Mouse (Mus musculus) megakaryocyte-erythroid progenitor cell, adult 5-6 weeks (primary cell): ENCODE results near the gene Sfswap. TPM values are rescaled to one million over a fixed set of nuclear protein-coding genes. Genes with fewer than 3 reads are reported as not detected.

Experiments
- ATAC-seq: replicated peaks from 2 replicates; pipeline ENCODE4 v1.8.0; 2016; ENCODE audit warnings: mild to moderate bottlenecking, inconsistent platforms; ENCODE audit not compliant: severe bottlenecking, poor library complexity, low FRiP score, low TSS enrichment
- total RNA-seq, 2 experiments: library from RNA; stranded (forward) in 1 of 2; stranded (reverse) in 1 of 2; fragments of 200-1000, 215-1000 nt in 1 of 2; fragments of >200 nt in 1 of 2; fragmentation: Nextera tagmentation in 1 of 2; gene quantifications; 2 replicates each; pipeline ENCODE4 v1.2.3; 2014 to 2017

Sfswap gene
- total RNA-seq, 2 experiments from 2014 or later, result 64.0 to 135 TPM

DNA sequence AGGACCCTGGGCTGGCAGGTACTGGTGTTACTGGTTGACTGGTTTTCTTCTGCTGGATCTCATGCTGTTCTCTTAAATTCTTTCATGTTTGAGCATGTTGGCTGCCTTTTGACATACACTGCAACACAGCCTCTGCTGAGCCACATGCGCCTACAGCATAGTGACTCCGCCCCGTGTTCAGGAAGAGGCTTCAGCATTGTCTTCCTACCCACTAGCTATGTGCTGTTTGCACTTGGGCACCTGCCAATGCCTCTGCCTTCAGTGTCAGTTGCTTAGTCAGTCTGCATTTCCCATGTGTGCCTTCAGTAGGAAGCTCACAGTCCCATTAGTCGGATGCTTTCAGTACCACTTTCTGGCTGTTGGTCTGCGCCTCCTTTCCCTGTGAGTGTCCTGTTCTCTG, 23.7 kb downstream of the Sfswap start:
- ATAC-seq, result peak; percentile 66

DNA sequence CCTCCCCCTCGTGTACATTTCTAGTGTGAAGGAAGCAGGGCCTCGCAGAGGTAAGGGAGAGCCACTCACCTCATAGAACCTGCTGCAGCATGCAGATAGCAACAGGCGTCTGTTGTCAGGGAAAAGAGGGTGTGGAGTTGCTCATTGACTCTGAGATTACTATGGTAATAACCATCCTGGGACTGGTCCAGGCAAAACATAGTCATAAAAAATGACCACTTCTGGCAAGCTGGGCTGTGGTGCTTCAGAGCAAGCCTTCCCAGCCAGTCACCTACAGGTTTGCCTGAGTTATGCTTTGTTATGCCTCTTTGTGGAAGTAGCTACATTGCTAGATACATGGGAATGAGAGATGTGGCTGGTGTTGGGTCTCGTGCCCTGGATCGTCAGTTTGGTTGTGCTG, 26.1 kb downstream of the Sfswap start:
- ATAC-seq, result peak; percentile 56

DNA sequence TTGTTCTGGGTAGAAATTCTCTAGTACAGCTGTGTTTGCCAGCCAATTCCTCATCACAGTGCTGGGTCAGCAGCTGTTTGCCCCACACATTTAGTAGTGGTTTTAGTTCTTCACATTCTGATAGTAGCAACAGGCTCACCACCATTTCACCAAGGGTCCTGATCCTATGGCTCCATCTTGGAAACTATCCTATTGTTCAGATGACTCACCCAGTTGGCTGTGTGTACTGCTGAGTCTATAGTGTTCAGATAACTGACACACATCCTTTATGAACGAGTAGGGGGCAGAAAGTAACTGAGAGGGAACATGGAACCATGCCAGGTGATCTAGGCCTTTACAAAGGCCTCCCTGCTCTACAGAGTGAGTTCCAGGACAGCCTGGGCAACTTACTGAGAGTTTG, 28.6 kb downstream of the Sfswap start:
- no peak for ATAC-seq

DNA sequence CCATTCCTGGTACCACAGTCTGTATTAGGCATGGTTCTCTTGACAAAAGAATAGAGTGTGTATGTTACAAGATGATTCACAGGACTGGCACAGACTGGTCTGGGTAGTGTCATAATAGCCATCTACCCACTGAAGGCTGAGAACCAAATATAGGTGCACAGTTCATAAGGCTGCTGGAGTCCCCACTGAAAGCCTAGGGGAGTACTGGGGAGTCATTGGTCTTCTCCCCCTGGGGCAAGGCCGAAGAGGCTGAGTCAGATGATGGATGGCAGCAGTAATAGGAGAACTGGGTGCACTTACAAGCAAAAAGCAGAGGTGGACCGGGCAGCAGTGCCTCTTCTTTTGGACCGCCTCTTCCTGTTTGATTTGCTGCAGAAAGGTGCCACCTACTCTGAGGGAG, 32.7 kb downstream of the Sfswap start:
- no peak for ATAC-seq

DNA sequence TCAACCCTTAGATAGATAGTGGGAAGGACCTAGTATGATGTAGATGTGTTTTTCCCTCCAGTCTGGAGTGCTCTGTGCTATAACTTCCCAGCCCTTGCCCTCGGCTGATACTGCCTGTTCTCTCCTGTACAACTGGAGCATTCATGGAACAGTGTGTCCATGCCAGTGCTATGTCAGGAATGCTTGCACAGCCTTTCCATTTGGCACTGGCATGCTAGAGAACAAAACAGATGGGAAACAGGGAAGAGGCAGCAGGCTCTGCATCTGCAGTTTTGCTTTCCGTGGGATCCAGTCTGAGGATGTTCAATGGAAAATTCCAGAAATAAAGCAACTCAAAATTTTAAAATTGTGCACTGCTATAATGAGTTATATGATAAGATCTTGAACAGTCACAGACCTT, 33.5 kb downstream of the Sfswap start:
- ATAC-seq, result no peak

DNA sequence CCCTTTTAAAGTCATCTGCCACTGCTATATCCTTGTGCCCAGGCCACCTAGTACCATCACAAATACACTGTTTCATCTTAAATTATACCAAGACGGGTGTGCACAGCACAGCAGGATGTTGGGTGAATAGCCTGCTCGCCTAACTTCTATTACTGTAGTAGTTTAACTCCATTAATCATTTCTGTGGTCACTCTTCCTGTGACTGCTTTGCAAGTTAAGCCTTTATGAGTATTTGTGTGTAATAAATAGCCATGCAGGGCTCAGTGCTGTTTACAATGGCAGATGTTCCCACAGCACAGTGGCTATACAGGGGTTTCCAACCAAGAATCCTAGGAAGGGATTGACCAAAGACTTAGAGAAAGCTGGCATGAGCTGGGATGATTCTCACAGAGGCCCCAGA, 34.0 kb downstream of the Sfswap start:
- ATAC-seq, result no peak

DNA sequence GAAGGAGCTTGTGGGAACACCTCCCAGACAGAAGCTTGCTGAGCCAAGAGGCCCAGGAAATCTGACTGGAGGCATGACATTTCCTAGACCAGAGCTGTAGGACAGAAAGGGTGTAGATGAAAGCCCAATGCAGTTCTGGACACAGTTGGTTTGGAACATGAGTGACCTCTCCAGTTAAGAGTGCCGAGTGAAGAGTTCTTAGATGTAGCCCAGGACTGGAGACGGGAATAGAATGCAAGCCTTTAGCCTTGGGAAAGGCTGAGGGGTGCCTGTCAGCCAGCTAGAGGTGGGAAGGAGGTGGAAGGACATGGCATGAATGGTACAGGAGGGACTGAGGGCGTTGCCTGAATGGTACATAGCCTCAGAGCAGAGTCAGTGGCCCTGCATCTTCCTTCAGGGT, 34.4 kb downstream of the Sfswap start:
- ATAC-seq, result no peak

DNA sequence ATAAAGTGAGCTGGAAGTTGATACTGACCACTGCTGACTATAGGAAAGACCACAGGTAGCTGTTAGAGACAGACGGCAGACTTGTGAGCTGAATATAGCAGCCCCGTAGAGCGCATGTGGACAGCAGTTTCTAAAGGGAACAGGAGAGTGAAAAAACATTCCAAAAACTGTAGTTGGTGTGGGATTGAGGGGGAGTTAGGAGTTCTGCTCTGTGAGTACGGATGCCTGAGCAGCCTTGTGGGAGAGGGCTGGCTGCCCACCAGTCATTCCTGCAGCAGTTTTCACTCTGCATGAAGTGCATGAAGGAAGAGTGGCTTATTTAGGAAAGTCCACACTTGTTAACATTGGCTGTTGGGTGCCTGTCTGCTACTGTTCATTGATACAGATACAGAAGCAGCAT, 37.8 kb downstream of the Sfswap start:
- no peak for ATAC-seq

DNA sequence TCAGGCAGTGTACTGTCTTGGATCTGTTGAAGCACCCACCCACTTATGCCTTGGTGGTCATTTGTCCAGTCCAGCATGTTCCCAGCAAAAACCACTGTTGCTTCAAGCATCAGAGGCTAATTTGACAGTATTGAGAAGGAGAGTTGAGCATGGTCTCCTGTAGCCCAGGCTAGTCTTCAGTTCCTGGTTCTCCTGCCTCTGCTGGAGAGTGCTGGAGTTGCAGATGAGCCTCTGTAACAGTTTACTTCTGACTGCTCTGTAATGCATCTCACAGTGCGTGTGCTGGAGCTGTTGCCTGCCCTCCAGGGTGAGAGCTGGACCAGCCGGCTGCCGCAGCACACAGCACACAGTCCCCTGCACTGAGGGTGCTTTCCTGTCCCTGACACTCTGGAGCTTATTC, 41.2 kb downstream of the Sfswap start:
- ATAC-seq, result peak; percentile 77

DNA sequence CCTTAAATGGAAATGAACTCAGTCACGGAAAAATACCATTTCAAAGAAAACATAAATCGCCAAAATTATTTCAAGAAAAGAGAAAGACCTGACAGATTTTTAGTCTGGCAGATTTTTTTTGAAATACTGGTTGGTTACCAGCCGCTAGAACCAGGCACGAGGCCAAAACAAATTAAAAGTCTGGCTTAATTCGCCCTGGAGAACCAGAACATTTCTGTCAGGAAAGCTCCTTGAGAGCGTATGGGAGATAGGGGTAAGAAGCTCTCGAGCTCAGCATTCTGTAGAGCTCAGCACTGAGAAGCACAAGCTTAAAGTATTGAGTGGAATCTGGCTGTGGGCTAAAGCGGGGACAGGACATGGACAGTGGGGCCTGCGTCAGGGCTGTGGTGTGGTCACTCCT, 44.8 kb downstream of the Sfswap start:
- no peak for ATAC-seq

DNA sequence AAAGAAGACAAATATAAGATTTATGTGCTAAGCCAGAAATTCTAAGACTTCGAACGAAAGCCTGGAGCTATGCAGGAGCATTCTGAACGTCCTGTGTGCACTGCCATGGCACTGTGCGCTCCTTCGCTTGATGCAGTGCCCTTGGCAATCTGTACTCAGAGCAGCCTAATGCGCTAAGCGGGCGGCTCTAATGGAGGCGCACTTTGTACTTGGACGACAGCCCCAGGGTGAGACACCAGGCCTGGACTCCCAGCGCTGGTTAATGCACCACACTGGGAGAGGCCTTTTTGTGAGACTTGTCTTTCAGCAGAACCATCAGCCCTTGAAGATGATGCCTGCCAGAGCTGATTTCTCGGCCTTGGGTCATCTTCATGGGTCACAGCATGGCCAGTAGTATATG, 48.7 kb downstream of the Sfswap start:
- no peak for ATAC-seq

DNA sequence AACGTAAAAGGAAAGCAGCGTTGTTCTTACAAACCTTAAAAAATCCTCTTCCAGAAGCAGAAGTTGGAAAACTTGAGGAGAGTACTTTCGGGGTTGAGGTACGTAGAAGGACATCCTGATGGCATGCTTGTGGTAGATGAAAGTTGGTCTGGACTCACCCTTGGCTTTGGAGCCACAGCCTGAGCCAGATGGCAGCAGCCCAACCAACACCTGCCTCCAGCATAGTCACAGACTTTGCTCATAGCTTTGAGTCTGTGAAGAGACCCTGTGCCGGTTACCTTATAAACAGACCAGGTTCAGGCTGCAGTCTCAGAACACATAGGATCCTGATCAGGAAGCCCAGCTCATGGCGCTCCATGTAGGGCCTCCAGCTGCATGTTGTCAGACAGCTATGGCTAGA, 49.8 kb downstream of the Sfswap start:
- ATAC-seq, result no peak

DNA sequence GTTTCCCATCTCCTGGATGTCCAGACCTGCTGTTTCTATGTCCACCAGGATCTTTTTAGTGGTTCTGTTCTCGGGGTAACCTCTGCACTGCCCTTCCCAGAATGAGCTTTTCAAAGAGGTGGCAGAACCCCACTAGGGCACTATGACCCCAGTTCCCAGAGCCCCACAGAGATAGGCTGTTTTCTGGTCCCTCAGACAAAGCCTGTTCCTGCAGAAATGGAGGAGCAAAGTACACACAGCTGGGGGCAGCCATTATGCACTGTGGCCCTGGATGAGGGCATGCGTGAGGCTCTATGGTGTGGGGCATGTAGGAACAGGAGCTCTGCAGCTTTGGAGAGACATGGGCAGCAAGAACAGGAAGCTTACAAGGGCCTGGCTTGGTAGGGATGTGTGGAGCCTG, 51.0 kb downstream of the Sfswap start:
- no peak for ATAC-seq

DNA sequence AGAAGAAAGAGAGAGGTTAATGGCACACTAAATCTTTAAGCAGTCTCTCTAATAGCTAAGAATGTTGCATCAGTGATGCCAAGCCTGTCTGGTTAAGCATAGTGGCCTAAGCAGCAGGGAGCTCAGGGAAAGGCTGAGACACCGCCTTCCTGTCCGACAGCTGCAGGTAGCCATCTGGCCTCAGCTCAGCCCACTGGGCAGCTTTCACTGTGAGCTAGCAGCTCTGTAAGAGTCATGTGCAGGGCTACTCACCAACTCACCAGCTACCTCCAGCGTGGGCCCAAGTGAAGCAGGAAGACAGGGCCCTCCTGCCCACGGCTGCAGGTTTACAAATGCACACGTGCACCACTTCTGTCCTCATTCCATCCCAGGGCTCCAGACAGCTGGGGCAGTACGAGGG, 52.6 kb downstream of the Sfswap start:
- ATAC-seq, result no peak

DNA sequence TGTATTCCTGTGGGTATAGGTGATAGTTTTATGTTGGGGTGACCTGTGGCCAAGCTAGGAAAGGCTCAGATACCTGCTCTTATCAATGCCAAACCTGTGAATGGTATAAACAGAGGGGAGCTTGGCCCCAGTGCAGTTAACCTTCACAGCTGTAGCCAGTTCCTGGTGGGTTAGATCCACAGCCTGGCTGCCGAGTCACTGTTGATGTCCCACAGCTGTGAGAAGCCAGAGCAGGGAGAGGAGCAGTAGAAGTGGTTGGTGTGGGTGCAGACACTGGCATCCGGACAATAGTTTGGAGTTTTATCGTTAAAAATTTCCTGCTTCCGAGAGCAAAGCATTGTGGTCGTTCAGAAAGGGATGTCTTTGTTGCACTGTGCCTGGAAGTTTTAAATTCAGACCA, 57.6 kb downstream of the Sfswap start:
- ATAC-seq, result no peak

DNA sequence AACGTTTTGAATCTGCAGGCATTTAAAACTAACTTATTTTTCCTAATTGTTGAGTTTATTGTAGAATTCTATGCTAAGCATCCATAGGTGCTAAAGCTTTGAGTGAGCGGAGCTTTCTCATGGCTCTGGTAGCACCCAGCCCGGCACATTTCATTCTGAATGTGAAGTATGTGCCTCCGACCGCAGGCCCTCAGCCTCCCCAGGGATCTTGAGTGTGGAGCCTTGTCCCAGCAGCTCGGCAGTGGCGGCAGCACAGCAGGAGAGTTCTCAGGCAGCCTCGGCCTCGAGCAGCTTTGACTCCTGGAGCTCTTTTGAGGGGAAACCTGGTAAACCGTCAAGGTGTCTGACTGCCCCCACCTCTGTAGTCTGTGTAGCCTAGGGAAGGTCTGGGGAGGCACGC, 58.3 kb downstream of the Sfswap start:
- no peak for ATAC-seq

DNA sequence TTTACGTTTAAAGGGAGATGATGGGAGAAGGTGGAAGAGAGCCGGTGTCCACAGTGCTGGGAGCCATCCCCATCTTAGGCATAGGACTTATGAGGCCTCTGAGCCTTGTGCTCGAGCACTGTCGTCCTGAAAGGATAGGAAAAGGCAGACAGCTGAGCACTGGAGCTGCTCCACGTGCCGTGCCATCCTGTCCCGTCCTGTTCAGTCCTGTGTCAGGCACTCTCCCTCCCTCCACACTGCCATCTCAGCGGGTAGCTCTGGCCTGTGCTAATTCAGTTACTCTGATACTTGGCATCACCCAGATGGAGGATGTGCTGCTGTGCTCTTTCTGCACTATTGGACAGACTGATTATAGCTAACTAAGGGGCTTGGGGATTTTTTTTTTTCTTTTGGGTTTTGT, 61.3 kb downstream of the Sfswap start:
- ATAC-seq, result no peak

DNA sequence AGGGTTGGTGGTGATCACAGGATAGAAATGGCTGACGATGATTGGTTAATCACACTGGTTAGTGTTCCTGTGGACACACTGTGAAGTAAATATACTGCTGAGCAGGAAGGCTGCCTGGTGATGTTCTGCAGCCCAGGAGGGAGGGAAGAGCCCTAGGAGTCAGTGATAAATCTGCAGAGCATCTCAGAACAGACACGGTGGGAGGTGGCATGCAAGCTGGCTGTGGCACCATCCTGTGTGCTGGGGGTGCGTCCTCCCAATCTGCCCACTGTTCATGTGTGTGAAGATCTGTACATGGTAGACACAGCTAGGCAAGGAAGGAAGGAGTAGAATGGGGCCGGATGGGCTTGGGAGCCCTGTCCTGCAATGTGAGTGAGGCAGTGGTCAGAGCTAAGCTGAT, 67.6 kb downstream of the Sfswap start:
- ATAC-seq, result no peak

DNA sequence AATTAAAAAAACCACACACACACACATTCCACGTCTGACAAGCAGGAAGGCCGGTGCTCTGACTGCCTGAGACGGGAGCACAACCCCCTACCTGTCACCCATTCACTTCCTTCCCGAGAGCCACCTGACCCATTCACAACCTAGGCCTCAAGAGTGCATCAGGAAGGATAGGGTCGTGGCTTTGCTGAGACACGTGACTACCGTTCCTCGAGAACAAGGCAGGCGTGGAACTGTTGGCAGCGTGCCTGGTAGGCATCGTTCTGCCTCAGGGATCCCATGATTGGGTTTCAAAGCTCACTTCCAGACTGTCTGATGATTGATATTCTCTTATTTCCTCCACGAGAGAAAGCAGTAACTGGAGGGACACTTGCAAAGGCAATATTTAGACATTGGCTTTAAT, 77.2 kb downstream of the Sfswap start:
- no peak for ATAC-seq

DNA sequence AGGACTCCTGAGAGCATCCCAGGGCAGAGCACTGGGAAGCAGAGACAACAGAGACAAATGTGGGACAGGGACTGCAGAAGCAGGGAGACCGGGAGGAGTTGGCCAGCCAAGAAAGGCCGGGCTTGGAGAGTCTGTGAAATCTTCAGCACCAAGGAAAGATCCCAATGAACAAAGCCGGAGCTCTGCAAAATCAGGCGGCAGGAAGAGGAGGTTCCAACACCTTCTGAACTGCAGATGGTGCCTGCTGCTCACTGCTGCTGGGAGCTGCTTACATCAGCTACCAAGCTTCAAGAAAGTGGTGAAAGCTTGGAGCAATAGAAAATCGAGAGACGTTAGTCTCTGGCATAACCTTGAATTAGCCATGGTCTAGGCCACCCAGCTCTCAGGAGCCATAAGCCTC, 79.0 kb downstream of the Sfswap start:
- no peak for ATAC-seq

DNA sequence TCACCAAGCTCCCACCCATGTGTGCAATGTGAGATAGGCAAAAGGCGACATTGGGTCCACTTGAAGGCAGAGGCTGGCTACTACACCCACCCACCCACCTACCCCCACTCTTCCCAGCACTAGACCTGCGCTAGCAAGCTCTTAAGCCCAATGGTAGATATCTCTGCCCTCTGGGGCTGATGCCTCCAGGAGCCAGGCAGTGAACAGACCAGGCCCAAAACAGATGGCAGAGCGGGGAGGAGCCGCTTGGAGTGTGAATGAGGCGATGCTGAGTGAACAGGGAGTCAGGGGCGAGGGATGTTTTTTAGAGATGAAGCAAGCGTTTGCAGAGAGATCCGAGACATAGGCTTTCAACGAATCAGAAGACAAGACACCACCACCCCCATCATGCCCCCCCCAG, 79.6 kb downstream of the Sfswap start:
- ATAC-seq, result no peak

DNA sequence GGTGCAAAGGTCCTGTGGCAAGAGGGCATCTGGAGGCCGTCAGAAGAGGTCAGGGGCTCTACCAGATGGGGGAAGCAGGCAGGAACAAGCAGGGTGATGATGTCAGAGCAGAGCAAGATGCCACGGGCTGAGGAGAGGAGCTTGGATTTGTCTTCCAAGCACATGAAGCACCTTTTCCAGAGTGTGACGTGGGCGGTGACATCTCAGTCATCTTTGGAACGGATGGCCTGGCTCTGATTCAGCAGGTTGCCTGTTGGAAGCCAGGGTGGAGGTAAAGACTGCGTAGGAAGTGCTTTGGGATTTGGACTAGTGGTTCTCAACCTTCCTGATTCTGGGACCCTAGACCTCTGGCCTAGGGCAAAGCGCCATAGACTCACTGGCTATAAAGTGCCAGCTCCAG, 80.0 kb downstream of the Sfswap start:
- no peak for ATAC-seq

DNA sequence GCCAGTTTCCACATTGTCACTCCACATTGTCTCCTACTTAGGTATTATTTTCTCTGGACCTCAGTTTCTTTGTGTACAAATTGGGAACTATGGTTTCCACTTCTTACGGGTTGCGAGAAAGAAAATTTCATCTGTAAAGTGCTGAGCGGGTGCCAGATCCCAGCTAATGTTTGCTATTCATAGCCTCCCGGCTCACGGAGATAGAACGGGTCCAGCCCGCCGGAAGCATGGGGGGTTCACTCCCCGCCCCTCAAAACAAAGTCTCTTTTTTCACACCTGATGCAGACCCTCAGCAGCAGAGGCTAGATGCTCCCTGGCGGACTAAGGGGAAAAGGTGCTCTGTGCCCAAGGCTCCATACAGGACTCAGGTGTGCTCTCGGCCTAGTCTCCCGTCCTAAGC, 82.3 kb downstream of the Sfswap start:
- ATAC-seq, result no peak
